Mouse (Mus musculus) layer of hippocampus, postnatal 14 days (tissue): ENCODE results near the gene Ddc. TPM values are rescaled to one million over a fixed set of nuclear protein-coding genes. Genes with fewer than 3 reads are reported as not detected.

Experiments used
- DNase-seq, 2 experiments: peaks; one replicate each; pipeline ENCODE4 v3.0.0; 2021 to 2022; ENCODE audit warnings: low spot score in 2 of 2, mixed read lengths in 1 of 2
- long read RNA-seq, 2 experiments: library from polyadenylated mRNA; stranded (forward); transcript quantifications; one replicate each; pipeline ENCODE4 v2.0.0; 2021
- total RNA-seq, 2 experiments: library from RNA; stranded (reverse); gene quantifications; 2 replicates each; pipeline ENCODE4 v1.2.3; 2021

Gene Ddc
- total RNA-seq = 10 to 100 TPM; 11.9 to 15.0 TPM
- long read RNA-seq, experiment 1, partial matches to known transcripts = 1 of 1 reads
- long read RNA-seq, experiment 1, other reads (novel, unspliced or antisense) = 0 of 1 reads
- long read RNA-seq, experiment 2, partial matches to known transcripts = 1 of 3 reads
- long read RNA-seq, experiment 2, other reads (novel, unspliced or antisense) = 1 of 3 reads

GRCm38 (mm10) chr11:11897645-11898357 lies at the start of gene Ddc:
Gene Ddc, minus strand, starts transcription at chr11:11898144.
- DNase-seq = no peak

DNA sequence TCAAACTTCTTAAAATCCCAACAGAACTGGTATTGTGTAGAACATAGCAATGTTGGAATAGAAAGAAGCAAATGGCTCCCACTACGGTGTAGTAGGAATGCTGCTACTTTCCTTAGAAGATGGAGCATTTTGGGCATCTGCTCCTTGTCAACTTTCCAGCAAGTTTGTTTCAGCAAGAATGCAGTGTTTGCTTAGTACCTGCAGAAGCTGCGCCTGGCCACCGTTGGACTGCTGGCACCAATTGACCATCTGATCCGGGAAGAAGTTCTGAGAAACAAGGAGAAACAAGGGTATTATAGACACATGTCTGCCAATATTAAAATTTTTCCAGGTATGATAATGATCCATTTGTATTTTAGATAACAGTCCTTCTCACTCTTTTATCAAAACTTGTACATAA lies 47.8 kb upstream of the Ddc start:
- DNase-seq = no peak

DNA sequence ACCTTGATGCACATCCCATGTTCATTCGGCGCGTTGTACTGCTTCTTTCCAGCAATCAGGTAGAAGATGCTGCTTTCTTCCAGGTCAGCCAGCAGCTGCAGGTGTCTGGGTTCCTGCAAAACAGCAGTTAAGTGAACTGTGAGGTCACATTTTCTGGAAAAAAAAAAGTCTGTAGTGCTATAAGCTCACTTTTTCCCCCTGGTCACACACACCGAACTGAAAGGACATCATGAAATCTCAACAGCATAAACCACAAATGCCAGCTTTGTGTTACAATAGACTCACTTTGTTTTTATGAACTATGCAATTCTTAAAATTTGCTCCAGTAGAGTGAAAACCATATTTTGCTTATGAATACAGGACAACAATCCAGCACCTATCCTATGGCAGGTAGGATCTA lies 46.9 kb upstream of the Ddc start:
- no peak for DNase-seq

DNA sequence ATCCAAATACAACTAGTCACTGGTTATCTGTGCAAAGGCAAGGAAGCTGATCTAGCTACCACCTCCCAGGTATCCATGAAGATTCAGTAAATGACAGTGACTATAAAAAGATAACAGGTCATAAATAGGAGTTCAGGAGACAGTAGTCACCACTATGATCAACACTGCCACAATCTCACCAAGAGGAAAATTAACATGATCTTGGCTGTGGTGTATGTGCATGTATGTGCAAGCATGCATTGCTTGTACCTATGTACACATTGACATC lies 46.1 kb upstream of the Ddc start:
- DNase-seq = no peak

GRCm38 (mm10) chr11:11943240-11944081 lies 45.5 kb upstream of the Ddc start:
- DNase-seq = no peak

GRCm38 (mm10) chr11:11942320-11943217 lies 44.6 kb upstream of the Ddc start:
- no peak for DNase-seq

- DNase-seq = no peak
Measured at GRCm38 (mm10) chr11:11940833-11941681, 43.1 kb upstream of the Ddc start.

DNA sequence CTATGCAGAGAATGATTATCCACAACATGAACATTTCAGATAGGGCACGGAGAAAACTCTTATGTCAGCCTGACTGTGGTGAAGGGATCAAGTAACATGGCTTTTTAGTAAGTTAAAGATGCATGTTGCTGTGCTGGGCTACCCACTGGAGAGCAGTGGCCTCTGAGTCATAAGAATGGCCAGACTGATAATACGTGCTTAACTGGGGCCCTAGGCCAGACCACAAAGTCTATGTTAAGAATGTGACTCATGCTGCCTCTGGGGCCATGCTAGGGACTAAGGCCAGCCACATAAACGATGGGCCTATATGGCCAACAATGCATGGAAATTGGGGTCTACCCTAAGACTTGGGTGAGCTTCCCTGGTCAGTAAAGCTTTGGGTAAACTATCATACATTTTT lies 41.7 kb upstream of the Ddc start:
- no peak for DNase-seq

GRCm38 (mm10) chr11:11938591-11938990 lies 40.6 kb upstream of the Ddc start:
- DNase-seq = no peak

DNA sequence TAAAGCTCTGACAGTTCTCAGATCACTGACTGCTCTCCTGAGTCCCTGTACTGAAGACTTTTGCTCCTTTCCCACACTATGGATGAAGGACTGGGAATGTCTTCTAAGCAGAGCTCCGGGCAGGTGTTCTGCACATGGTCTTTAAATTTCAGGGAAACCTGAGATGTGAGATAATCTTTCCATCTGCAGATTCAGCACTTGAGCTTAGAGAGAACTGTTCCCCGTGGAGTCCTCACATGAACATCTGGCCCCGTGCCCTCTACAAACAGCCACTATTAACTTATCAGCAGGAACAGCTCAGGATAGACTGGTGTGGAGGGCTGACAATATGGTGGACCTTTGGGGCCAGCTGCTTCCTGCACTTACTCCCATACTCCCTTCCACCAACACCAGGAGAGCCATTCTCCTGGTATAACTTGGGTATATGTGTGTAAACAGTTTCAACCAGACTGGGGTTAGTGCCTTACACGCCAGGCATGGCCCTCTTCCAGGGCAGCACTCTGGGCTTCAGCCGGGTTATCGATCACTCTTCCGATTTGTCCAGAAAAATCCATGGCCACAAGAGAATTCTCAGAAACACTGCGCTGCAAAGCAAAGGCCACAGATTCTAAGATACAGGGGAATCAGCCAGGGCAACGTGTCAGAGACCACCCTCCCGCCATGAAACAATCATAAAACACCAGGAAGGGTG lies 39.5 kb upstream of the Ddc start:
- DNase-seq = no peak

GRCm38 (mm10) chr11:11934808-11935207 lies 36.9 kb upstream of the Ddc start:
- no peak for DNase-seq

DNA sequence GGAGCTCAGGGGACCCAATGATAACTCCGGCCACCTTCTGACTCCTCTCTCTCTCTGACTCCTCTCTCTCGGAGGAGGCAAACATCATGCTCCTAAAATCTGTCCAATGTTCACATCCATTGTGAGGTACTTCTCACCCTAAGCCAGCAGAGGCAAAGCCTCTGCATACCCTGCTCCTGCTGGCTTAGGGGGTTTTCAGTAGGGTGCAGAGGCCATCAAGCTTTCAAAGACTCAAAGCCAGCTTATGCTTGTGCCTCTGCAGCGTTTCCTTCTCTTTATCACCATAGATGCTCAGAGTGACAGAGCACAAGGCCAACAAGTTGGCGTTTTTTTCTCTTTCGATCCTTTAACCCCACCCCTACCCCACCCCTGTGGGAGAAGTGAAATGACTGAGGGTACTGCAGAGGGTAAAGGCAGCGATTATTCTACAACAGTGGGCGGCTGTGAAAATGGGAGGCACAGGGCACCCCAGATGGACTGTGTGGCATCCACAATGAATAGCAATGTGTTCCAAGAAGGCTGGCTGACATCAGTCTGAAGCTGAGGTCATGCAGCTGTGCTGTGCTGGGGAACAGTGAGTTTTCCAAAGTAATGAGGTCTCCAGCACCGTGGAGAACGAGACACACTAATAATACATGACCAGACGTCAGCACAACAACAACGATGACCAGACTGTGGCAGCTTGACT lies 34.3 kb upstream of the Ddc start:
- DNase-seq = peak in 1 of 2 experiments; percentile 9

DNA sequence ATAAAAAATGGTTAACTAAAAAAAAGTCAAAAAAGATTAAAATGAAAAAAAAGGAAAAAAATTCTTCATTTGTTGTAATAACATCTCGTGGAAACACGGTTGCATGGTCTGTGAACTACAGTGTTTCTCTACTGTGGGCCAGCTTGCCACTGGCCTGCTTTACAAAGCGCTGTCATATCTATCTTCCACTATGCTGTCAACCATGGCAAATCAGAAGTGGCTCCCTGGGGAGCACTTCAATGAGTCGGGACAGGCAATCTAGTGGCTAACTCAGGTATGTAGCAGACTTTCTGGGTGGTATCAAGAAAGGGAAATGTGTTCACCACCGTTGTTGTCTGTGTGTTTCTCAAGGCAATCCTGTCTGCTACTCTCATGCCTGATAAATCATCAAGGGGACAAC lies 33.7 kb upstream of the Ddc start:
- DNase-seq = no peak

- no peak for DNase-seq
Measured at GRCm38 (mm10) chr11:11930527-11930926, 32.6 kb upstream of the Ddc start.

DNA sequence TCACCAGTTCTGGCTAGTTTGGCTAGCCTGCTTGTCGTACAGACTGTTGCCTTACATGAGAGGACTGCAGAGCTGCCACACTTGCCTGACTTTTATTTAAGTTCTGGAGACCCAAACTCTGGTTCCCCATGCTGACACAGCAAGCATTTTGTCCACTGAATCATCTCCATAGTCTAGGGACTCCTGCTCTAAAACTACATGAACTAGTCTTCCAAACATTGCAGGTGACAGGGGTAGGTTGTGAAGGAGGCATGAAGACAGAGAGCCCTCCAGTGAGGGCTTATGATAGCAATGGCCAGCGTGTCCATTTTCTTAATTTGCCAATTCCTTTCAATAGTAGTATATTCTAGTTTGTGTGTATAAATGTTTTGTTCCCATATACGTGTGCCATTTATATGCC lies 31.1 kb upstream of the Ddc start:
- no peak for DNase-seq

GRCm38 (mm10) chr11:11928586-11928985 lies 30.6 kb upstream of the Ddc start:
- DNase-seq = no peak

DNA sequence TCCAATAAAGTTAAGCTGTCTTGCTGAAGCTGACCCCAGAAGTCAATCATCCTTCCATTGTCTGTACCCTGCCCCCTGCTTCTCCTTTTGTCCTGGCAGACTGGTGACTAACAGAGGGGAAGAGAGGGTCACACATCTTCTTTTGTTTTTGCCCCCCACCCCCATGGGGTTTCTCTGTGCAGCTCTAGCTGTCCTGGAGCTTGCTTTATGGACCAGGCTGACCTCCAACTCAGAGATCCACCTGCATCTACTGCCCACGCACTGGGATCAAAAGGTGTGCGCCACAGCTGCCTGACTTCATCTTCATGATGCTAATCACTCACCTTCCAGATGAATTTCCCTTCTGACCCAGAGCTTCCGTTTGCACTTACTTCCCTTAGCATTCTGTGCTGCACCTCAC lies 26.0 kb upstream of the Ddc start:
- no peak for DNase-seq

- DNase-seq = no peak
Measured at GRCm38 (mm10) chr11:11923345-11923744, 25.4 kb upstream of the Ddc start.

GRCm38 (mm10) chr11:11922106-11922505 lies 24.2 kb upstream of the Ddc start:
- no peak for DNase-seq
